Mouse (Mus musculus): ENCODE measurements around the gene Pbrm1.

- TF ChIP-seq CTCF (IDR thresholded peaks at IDR 0.05; ENCODE audit: extremely low read depth, insufficient read depth, low read length) (no peak), POLR2A (IDR thresholded peaks at IDR 0.05; ENCODE audit: extremely low read depth, insufficient read depth, low read length) (no peak)
These were observed 3.6 kb downstream of the Pbrm1 start for GRCm38 (mm10) chr14:31022579-31022978.
